Mouse (Mus musculus) spleen, postnatal 36 days (tissue): Measurements from ENCODE around the gene Sclt1.

Experiments
- DNase-seq, 2 experiments: peaks; one replicate each; pipeline ENCODE4 v3.0.0; 2022; ENCODE audit warnings: low spot score in 2 of 2, mixed read lengths in 1 of 2

Sclt1 gene

GRCm38 (mm10) chr3:41606330-41606664 is 136.0 kb downstream of the Sclt1 start:
- no peak for DNase-seq

DNA sequence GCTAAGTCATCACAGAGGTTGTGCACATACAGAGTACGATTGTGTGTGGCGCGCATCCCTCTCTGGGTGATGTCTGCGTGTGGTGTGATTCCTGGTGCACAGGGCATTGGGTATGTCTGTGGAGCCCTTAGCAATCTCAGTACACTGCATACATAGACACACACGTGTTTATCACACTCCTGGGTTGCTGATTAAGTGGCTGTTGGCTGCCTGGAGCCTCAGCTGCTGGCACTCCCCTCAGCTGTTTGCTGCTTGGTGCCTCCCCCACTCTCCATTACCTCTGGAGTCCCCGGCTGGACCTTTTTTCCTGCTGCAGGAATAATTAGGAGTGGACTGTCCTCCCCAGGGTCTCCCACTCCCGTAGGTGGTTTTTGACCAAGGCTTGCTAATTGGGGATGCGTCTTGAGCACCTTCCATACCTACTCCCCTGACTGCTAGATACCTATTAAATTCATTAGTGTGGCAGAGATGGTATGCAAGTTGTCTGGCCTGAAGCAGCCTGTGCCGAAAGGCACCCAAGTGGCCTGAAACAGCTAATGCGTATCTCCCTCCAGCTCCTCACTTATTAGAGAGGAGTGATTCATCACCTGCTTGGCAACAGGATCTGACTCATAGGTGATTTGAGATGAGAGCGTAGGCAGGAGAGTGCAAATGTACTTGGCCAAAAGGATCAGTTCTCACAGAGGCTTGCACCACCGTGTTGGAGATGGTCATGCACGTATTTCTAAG is 136.5 kb downstream of the Sclt1 start:
- DNase-seq = no peak

DNA sequence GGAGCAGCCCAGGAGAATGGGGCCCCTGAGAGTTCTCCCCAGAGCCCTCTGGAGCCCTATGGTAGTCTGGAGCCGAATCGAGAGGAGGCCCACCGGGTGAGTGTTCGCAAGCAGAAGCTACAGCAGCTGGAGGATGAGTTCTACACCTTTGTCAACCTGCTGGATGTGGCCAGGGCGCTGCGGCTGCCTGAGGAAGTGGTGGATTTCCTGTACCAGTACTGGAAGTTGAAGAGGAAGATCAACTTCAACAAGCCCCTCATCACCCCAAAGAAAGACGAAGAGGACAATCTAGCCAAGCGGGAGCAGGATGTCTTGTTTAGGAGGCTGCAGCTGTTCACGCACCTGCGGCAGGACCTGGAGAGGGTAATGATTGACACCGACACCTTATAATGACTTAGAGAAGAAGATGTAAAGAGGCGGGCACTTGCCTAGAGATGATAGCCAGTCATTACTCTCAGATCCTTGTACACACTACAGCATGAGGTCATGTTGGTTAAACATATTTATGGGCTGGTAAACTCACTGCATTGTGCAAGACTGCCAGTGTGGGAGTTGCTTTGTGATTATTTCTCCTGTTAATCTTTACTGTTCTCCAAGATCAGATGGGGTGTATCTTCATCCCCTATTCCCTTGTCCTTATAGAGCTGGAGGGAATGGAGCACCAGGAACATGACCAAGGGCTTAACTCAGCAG is 137.5 kb downstream of the Sclt1 start:
- no peak for DNase-seq

DNA sequence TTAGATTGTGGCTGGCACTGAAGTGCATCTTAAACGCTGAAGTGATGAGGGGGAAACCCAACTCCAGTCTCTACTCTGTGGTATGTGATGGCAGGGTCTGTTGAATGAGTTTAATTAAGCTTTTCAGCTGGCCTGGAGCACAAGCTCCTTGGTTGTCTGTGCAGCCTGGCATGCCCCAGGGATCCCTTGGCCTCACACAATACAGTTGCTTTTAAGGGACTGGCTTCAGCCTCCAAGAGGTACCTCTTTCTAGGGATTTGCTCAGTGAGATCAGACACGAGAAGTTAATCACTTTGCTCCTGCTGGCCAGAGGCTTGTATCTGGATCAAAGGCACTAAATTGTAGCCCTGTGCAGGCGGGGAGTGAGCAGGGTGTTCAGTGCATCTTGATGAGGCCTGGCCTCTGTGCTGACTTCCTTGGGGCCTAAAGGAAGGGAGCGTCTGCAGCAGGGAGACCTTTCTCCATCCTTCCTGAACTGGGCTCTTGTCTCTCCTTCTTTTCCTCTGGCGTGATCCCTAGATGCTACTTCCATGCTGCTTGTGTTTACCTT is 138.8 kb downstream of the Sclt1 start:
- DNase-seq = no peak

DNA sequence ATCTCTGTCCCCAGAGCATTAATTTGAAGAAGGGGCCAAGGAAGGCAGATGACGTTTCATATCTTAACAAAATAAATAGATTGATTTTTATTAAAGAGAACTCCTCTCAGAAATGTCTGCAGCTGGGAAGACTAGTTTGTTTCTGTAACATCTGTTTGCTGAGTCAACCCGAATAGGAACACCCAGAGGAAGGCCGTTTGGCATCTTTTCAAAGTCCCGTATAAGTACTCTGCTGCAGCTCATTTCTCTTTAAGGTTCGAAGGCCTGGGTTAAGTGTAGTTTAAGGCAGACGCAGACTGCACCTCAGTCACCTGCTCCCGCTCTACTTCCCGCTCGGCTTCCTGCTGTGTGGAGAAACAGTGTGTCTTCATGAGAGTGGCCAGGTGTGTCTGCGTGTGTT is 139.4 kb downstream of the Sclt1 start:
- DNase-seq = no peak

GRCm38 (mm10) chr3:41601226-41602020 is 140.9 kb downstream of the Sclt1 start:
- no peak for DNase-seq

DNA sequence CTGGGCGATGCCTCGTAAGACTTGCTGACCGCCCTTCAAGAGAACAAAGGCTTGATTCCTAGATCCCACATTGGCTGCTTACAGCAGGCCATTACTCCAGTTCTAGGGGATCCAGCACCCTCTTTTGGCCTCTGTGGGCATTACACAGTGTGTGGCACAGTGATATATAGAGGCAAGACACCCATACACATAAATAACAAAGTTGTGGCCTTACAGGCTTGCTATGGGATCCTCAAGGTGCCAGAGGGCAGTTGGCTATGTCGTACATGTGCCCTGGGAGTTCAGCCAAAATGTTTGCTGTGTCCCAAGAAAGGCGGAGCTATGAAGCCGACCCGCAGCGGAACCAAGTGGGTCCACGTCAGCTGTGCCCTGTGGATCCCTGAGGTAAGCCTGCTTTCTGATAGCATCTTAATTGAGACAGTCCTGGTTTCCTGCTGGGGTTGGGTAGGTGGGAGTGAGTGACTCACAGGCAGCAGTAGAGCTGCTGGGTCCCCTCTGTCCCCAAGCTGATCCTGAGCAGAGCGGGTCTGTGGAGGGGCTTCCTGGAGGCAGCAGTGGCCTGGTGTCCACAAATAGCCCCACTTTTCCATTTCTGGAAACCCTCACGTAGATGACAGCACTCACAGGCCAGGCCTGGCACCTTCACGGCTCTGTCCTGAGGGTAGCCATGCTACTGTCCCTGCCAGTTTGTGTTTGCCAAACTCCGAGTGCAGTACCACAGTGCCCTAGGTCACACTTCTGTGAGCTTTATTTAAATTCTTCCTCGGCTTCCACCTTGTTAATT is 142.3 kb downstream of the Sclt1 start:
- peak; percentile 42 to 43 for DNase-seq

GRCm38 (mm10) chr3:41599226-41599625 is 143.1 kb downstream of the Sclt1 start:
- no peak for DNase-seq

GRCm38 (mm10) chr3:41598412-41598811 is 143.9 kb downstream of the Sclt1 start:
- no peak for DNase-seq

DNA sequence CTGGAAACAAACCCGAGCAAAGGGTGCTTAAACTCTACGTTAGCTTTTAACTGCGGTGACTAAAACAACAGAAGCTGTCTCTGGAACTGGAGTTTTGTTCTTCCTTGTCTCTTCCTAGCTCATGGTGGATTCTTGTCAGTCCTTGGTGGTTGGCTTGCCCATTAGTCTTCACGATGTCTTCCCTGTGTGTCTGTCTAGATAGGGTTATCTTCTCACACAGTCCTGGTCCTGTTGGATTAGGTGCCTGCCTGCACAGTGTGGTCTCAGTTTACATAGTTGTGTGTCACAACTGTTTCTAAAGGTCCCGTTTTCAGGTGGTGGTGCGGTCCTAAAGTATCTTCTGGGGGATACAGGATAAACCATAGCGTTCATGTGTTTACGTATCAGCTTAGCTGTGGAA is 145.3 kb downstream of the Sclt1 start:
- DNase-seq = no peak

GRCm38 (mm10) chr3:41595010-41595409 is 147.3 kb downstream of the Sclt1 start:
- DNase-seq = no peak

DNA sequence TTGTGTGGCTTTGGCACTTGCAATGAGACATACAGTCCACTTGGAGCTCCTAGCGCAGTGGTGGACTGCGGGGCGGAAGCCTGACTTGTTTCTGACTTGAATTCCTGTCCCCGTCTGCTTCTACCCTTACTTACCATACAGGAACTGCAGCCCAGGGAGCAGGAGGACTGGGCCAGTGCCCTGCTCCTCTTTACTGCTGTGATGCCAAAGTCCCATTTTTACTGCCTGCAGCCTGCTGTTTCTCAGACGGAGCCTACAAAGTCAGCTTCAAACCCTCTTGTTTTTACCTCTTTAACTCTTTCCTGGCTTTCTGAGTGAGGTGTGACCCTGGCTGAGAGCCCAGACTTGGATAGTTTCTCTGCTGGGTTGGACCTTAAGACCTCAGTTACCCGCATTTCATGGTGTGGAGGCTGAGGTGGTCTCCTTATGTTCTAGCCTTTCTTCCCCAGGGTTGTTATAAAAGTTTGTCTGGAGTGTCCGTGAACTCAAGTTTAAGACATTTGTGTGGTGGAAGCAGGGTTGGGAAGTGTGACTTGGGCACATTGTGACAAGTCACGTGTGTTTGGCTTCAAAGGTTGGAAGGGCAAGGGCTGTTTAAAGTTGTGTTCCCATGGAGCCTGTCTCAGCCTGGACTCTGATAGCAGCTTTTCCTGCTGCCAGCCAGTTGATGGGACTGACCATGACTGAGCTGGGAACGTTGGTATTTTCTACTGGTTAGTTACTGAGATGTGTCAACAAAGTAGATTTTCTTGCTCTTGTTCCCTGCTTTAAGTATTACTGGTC is 148.0 kb downstream of the Sclt1 start:
- DNase-seq = no peak

DNA sequence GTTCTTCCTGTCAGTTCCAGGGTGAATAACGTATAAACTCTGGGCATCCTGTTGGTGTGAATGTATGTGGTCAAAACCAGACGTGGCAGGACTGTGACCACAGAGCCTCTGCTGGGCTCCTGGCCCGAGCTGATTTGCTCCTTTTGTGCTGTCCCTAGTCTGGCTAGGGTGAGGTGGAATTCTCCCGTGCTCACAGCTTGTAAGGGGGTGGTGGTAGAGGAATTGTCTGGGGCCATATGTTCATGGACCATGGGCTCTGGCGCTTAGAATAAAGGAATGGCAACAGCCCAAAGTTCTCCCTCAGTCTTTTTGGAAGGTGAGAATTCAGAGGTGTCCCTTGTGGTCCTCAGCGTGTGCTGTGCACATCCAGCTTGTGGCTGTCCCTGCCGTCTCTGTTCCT is 149.5 kb downstream of the Sclt1 start:
- DNase-seq = no peak

DNA sequence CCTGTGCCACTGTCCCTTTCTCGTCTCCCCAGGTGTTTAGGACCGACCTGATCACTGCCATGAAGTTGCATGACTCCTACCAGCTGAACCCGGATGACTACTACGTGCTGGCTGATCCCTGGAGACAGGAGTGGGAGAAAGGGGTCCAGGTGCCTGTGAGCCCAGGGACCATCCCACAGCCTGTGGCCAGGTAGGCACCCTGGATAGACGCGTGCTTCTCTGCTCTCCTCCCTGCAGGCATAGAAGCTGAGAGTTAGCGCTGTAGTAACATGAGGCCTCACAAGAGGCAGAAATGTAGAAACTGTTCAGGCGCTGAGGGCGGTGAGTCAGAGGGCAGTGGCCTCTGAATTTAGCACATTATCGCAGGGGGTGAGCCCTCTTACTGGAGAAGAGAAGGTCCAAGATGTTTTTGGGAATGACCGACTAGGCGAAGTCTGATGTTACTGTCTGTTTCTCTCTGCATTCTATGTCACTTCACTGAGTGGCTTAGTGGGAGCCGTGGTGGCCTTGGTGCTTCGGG is 150.6 kb downstream of the Sclt1 start:
- no peak for DNase-seq

- no peak for DNase-seq
Measured at GRCm38 (mm10) chr3:41590695-41591559, 151.4 kb downstream of the Sclt1 start.

DNA sequence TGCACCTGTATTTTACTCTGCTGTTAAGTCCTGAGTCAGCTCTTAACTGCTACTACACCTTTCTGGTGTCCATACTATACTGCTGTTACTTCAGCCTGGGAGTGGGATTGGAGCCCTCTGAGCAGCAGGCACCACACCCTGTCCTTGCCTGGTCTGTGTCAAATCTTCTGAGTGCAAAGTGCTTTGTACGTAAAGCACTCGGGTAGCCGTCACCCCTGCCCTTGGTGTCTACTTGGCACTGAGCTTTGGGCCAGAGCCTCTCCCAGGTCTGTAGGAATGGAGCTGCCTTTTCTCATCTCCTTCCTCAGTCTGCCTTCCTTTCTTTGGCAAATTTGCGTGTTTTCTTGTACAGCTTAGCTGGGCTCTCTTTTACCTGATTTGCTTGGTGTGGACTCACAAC is 152.3 kb downstream of the Sclt1 start:
- no peak for DNase-seq

DNA sequence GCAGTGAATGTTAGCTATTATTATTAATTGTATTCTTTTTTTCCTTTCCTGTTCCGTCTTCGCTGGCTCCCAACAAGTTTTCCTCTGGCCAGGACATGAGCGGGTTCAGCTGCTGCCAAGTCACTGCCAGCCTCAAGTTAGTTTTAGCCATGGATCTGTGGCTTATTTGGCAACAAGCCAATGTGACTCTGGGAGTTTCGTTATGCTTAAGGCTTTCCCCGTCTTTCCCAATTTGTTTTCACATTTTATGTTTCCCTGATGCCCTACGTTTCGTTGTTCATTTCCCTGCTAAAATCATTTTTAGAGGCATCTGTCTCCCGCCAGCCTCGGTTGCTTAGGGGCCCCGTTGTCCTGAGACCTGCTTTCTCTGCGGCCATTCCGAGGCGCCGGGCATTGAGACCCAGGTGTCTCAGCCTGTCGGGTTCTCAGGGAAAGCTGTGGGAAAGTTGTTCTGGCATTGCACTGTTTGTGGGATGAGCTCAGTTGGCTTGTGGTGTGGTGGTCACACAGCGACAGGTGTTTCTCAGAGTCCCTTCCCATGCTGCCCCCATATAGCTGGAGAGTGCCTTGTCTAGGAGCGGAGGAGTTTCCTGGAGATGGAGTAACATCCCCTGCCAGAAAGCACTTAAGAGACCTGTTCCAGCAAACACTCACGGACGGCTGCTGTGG is 152.9 kb downstream of the Sclt1 start:
- no peak for DNase-seq

- no peak for DNase-seq
Measured at GRCm38 (mm10) chr3:41588495-41588894, 153.8 kb downstream of the Sclt1 start.

DNA sequence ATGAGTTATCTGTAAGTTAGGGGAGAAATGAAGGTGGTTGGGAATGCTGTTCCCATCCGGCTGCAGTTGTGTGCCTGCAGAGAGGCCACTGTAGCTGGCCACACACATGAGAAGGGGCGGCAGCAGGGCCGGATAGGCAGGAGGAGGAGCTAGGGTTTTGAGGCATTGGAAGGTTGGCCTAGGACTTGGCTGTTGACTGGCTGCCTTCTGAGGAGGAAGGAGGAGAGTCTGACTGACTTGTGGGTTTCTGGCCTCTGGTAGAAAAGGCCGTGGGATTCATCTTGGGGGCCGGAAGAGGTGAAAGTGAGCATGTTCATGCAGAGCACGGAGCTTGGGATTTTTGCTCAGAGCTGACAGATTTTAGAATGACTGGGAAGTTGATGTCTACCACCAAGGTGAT is 154.7 kb downstream of the Sclt1 start:
- DNase-seq = peak; percentile 49 to 52
